ENCODE assay signal across 20 mouse cellular contexts in genomic region chr14:41185059-41185821, GRCm38 (mm10). TPM values are rescaled to one million over a fixed set of nuclear protein-coding genes. Genes with fewer than 3 reads are reported as not detected.
"Had no signal": no experiment of that assay in that cellular context is flagged by ENCODE, and none has a peak within 500 bp of the region (broad histone marks: within the 10 kb centered on the region; RNA-seq: fewer than 3 reads in every experiment).

TSS of gene Sftpd (minus strand) at chr14:41185149.

- H3K4me3 ChIP-seq: limb, embryonic 15.5 days; liver, embryonic 12.5 days; megakaryocyte, embryonic 14.5 days had no signal

- H3K4me1 ChIP-seq: limb, embryonic 15.5 days; liver, embryonic 12.5 days; megakaryocyte, embryonic 14.5 days had no signal

- DNase-seq: kidney, adult 2 months; kidney, postnatal 36 days; layer of hippocampus, adult 9-11 months; layer of hippocampus, postnatal 36 days; right cerebral cortex, adult 18-20 months; right cerebral cortex, postnatal 25 days; thymus, postnatal 4 days had no signal

- H3K9me3 ChIP-seq: limb, embryonic 15.5 days; liver, embryonic 12.5 days had no signal

- H3K27ac ChIP-seq: kidney, postnatal 0 days; limb, embryonic 15.5 days; liver, embryonic 12.5 days; macrophage had no signal

- H3K27me3 ChIP-seq: limb, embryonic 15.5 days; liver, embryonic 12.5 days; megakaryocyte, embryonic 14.5 days had no signal

- H3K36me3 ChIP-seq: limb, embryonic 15.5 days; liver, embryonic 12.5 days had no signal

RNA-seq across cellular contexts. Expression of gene Sftpd, which starts in this region (rescaled TPM):
- total RNA-seq: layer of hippocampus, adult 18-20 months; layer of hippocampus, postnatal 36 days; left cerebral cortex, adult 8-10 months; left cerebral cortex, postnatal 25 days; midbrain, postnatal 0 days had no signal
- polyA plus RNA-seq: kidney, adult 2 months; limb, embryonic 11.5 days; macrophage; midbrain, embryonic 11.5 days; neural tube, embryonic 14.5 days; small intestine, adult 2 months had no signal
